Mouse (Mus musculus): Measurements from ENCODE around the gene Pcdh9.

DNA sequence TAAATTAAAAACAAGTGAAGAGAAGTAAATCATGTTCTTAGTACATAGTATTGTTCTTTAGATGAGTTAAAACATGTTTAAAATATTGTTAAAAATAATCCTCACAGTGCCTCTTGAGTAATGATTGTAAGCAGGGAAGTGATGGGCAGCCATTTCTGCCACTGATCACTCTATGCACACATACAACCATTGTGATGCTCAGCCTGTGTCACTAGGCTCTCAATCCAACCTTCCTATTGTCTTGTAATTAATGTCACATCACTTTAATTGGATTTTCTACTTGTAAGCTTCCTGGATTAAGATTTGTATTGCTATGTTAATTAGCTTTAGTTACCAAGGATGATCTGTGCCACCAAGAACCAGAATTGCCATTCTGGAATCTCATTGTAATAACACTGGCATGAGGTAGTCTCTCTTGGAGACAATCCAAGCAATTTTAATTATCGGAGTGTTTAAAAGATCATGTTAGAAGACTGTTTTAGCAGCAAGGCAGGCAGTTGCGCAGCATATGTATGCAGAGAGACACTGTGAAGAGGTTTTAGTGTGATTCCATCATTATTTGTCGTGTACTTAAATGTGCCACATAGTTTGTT, 305.0 kb downstream of the Pcdh9 start:
- TF ChIP-seq CTCF (IDR thresholded peaks at IDR 0.05; ENCODE audit: extremely low read depth, insufficient read length, insufficient replicate concordance, low read depth, low read length), result no peak
- TF ChIP-seq POLR2A (IDR thresholded peaks at IDR 0.05; ENCODE audit: low read depth, low read length), result no peak

All from small intestine, adult 2 months (tissue).